Mouse (Mus musculus): ENCODE measurements around the gene Ltbp3. TPM values are rescaled to one million over a fixed set of nuclear protein-coding genes. Genes with fewer than 3 reads are reported as not detected.
"Not testable (repeated sequence)": the region's sequence is repeated elsewhere in the genome, so short reads cannot be mapped to it uniquely, and the experiment has no call there.

Gene Ltbp3
- polyA plus RNA-seq, 1 experiment from 2014 or later, result 26.6 TPM

GRCm38 (mm10) chr19:5784958-5785577 is 44.4 kb downstream of the Ltbp3 start:
- Histone ChIP-seq H3K9me3 (replicated peaks) (no peaks in the 10 kb centered on the region), H3K4me2 (no peak overlapping the region), H3K9ac (no peak overlapping the region), H3K27ac (no peak overlapping the region), H3K4me1 (replicated peaks) (peaks cover 18% of the 10 kb centered on the region), H3K27me3 (no peaks in the 10 kb centered on the region), H3K4me3 (no peak overlapping the region), H3K36me3 (no peaks in the 10 kb centered on the region)
- WGBS, result 58% methylated on average over 10 of the region's 10 CpGs
- no peak for ATAC-seq (replicated peaks; ENCODE audit: insufficient number of reproducible peaks, insufficient read depth, low FRiP score, low read depth)

- Histone ChIP-seq H3K4me2 (no peak overlapping the region), H3K27ac (peak overlapping the region; percentile 83), H3K4me3 (no peak overlapping the region), H3K27me3 (no peaks in the 10 kb centered on the region), H3K4me1 (replicated peaks) (peaks cover 18% of the 10 kb centered on the region), H3K36me3 (no peaks in the 10 kb centered on the region), H3K9ac (no peak overlapping the region), H3K9me3 (replicated peaks) (no peaks in the 10 kb centered on the region)
- WGBS, result 8% methylated on average over 12 of the region's 12 CpGs
- peak; percentile 65 for ATAC-seq (replicated peaks; ENCODE audit: insufficient number of reproducible peaks, insufficient read depth, low FRiP score, low read depth)
Measured at GRCm38 (mm10) chr19:5786441-5787114, 45.9 kb downstream of the Ltbp3 start.

GRCm38 (mm10) chr19:5787128-5787635 is 46.5 kb downstream of the Ltbp3 start:
- Histone ChIP-seq H3K27me3 (no peaks in the 10 kb centered on the region), H3K36me3 (no peaks in the 10 kb centered on the region), H3K4me1 (replicated peaks) (peaks cover 18% of the 10 kb centered on the region), H3K9ac (no peak overlapping the region), H3K27ac (peak overlapping the region; percentile 83), H3K9me3 (replicated peaks) (no peaks in the 10 kb centered on the region), H3K4me3 (no peak overlapping the region), H3K4me2 (0 out of 2 replicates have a peak overlapping the region, but pooled peaks have one; percentile 5)
- peak; percentile 83 for ATAC-seq (replicated peaks; ENCODE audit: insufficient number of reproducible peaks, insufficient read depth, low FRiP score, low read depth)
- 7% methylated on average over 8 of the region's 8 CpGs for WGBS

- Histone ChIP-seq H3K9me3 (replicated peaks) (no peaks in the 10 kb centered on the region), H3K4me2 (0 out of 2 replicates have a peak overlapping the region, but pooled peaks have one; percentile 5), H3K4me3 (no peak overlapping the region), H3K27me3 (no peaks in the 10 kb centered on the region), H3K9ac (no peak overlapping the region), H3K36me3 (no peaks in the 10 kb centered on the region), H3K27ac (peak overlapping the region; percentile 83), H3K4me1 (replicated peaks) (peaks cover 18% of the 10 kb centered on the region)
- no peak for ATAC-seq (replicated peaks; ENCODE audit: insufficient number of reproducible peaks, insufficient read depth, low FRiP score, low read depth)
- WGBS, result 77% methylated on average over 7 of the region's 7 CpGs
Measured at GRCm38 (mm10) chr19:5787920-5788319, 47.2 kb downstream of the Ltbp3 start.

GRCm38 (mm10) chr19:5788620-5789019 is 47.9 kb downstream of the Ltbp3 start:
- ATAC-seq (replicated peaks; ENCODE audit: insufficient number of reproducible peaks, insufficient read depth, low FRiP score, low read depth), result no peak
- H3K27ac ChIP-seq, result no peak overlapping the region
- 88% methylated on average over 7 of the region's 7 CpGs for WGBS

GRCm38 (mm10) chr19:5789066-5789465 is 48.4 kb downstream of the Ltbp3 start:
- ATAC-seq (replicated peaks; ENCODE audit: insufficient number of reproducible peaks, insufficient read depth, low FRiP score, low read depth), result no peak
- no peak overlapping the region for H3K4me3 ChIP-seq
- no peaks in the 10 kb centered on the region for H3K36me3 ChIP-seq
- 54% methylated on average over 5 of the region's 5 CpGs for WGBS
- H3K27ac ChIP-seq, result no peak overlapping the region
- no peak overlapping the region for H3K9ac ChIP-seq
- H3K4me2 ChIP-seq, result no peak overlapping the region
- H3K9me3 ChIP-seq (replicated peaks), result no peaks in the 10 kb centered on the region
- H3K27me3 ChIP-seq, result no peaks in the 10 kb centered on the region
- peaks cover 21% of the 10 kb centered on the region for H3K4me1 ChIP-seq (replicated peaks)

More at GRCm38 (mm10) chr19:5788620-5789019, 47.9 kb downstream of the Ltbp3 start:
- Histone ChIP-seq H3K4me3 (no peak overlapping the region), H3K36me3 (no peaks in the 10 kb centered on the region), H3K27me3 (no peaks in the 10 kb centered on the region), H3K4me1 (replicated peaks) (peaks cover 18% of the 10 kb centered on the region), H3K9ac (no peak overlapping the region), H3K4me2 (no peak overlapping the region), H3K9me3 (replicated peaks) (no peaks in the 10 kb centered on the region)

GRCm38 (mm10) chr19:5791329-5791728 is 50.6 kb downstream of the Ltbp3 start:
- Histone ChIP-seq H3K9ac (no peak overlapping the region), H3K4me3 (no peak overlapping the region), H3K27me3 (no peaks in the 10 kb centered on the region), H3K4me1 (replicated peaks) (peaks cover 33% of the 10 kb centered on the region), H3K27ac (no peak overlapping the region), H3K9me3 (replicated peaks) (no peaks in the 10 kb centered on the region), H3K36me3 (peaks cover 15% of the 10 kb centered on the region), H3K4me2 (no peak overlapping the region)
- ATAC-seq (replicated peaks; ENCODE audit: insufficient number of reproducible peaks, insufficient read depth, low FRiP score, low read depth), result no peak
- WGBS, result 72% methylated on average over 4 of the region's 4 CpGs

GRCm38 (mm10) chr19:5793116-5793515 is 52.4 kb downstream of the Ltbp3 start:
- Histone ChIP-seq H3K27me3 (no peaks in the 10 kb centered on the region), H3K9me3 (replicated peaks) (no peaks in the 10 kb centered on the region), H3K27ac (peak overlapping the region; percentile 68), H3K9ac (no peak overlapping the region), H3K4me1 (replicated peaks) (peaks cover 29% of the 10 kb centered on the region), H3K4me3 (no peak overlapping the region), H3K36me3 (peaks cover 33% of the 10 kb centered on the region), H3K4me2 (no peak overlapping the region)
- ATAC-seq (replicated peaks; ENCODE audit: insufficient number of reproducible peaks, insufficient read depth, low FRiP score, low read depth), result peak; percentile 55; the same call in 1 of the 2 replicates
- WGBS, result 1% methylated on average over 2 of the region's 2 CpGs

- ATAC-seq (replicated peaks; ENCODE audit: insufficient number of reproducible peaks, insufficient read depth, low FRiP score, low read depth), result peak; percentile 32; the same call in 1 of the 2 replicates
- Histone ChIP-seq H3K36me3 (peaks cover 41% of the 10 kb centered on the region), H3K4me1 (replicated peaks) (peaks cover 27% of the 10 kb centered on the region), H3K27ac (peak overlapping the region; percentile 68)
- not testable (repeated sequence) for H3K9me3 ChIP-seq (replicated peaks); H3K4me3 ChIP-seq; H3K27me3 ChIP-seq; H3K9ac ChIP-seq; H3K4me2 ChIP-seq
- 13% methylated on average over 7 of the region's 7 CpGs for whole genome bisulfite sequencing
Measured at GRCm38 (mm10) chr19:5793917-5794770, 53.4 kb downstream of the Ltbp3 start.

GRCm38 (mm10) chr19:5794771-5795576 is 54.3 kb downstream of the Ltbp3 start:
- Histone ChIP-seq H3K4me2 (peak overlapping the region; percentile 90), H3K36me3 (peaks cover 41% of the 10 kb centered on the region), H3K9me3 (replicated peaks) (no peaks in the 10 kb centered on the region), H3K9ac (no peak overlapping the region), H3K4me3 (peak overlapping the region; percentile 1; the same call in 1 of the 2 replicates), H3K4me1 (replicated peaks) (peaks cover 27% of the 10 kb centered on the region), H3K27me3 (no peaks in the 10 kb centered on the region), H3K27ac (peak overlapping the region; percentile 68)
- peak; percentile 33 for ATAC-seq (replicated peaks; ENCODE audit: insufficient number of reproducible peaks, insufficient read depth, low FRiP score, low read depth)
- 26% methylated on average over 5 of the region's 5 CpGs for WGBS
